Mouse (Mus musculus) bone marrow macrophage, adult 2 months (primary cell): ENCODE results near the gene Blzf1.

Experiments used
- CTCF ChIP-seq: IDR thresholded peaks from 2 replicates; pipeline ENCODE4 v1.5.1; 2012; ENCODE audit warnings: low read depth, mild to moderate bottlenecking, low read length, moderate library complexity
- POLR2A ChIP-seq: IDR thresholded peaks from 2 replicates; pipeline ENCODE4 v1.6.1; 2012; ENCODE audit warnings: mild to moderate bottlenecking, low read depth, low read length, borderline replicate concordance

DNA sequence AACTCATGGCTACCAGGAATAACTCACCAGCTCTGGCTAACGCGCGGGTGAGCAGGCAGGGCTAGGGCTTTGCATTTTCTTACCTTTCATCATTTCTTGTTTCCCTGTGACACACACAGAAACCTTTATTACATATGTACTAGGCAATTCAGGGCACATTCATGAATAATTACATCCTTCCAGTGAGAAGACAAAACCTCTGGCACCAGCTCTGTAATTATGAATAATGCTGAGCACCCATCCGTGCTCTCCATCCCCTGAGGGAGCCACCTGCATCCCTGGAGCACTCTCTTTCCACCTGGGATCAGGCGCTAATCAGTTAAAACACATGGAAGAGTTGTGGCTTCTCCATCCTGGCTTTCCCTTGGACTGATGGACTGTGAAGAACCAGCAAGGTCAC, 3.5 kb downstream of the Blzf1 start, which contains the start of gene Nme7:
- TF ChIP-seq CTCF = no peak
- TF ChIP-seq POLR2A = no peak
